Comparison of ENCODE assay signal across 23 mouse cellular contexts in genomic region chr2:103420650-103421507, GRCm38 (mm10). TPM values are rescaled to one million over a fixed set of nuclear protein-coding genes. Genes with fewer than 3 reads are reported as not detected.
DNase-seq lines count a peak whose midpoint lies in the region; ATAC-seq lines count a peak whose summit lies in the region.
"Had no signal": no experiment of that assay in that cellular context is flagged by ENCODE, and none has a peak within 500 bp of the region (broad histone marks: within the 10 kb centered on the region; RNA-seq: fewer than 3 reads in every experiment).

No protein-coding gene starts in this region.

- no peak overlapping the region for H3K27ac ChIP-seq in kidney, embryonic 14.5 days (ENCODE audit: low read depth, low read length)
- no peak overlapping the region for H3K27ac ChIP-seq in midbrain, embryonic 11.5 days (ENCODE audit: low read depth, low read length)
- H3K27ac ChIP-seq in midbrain, embryonic 10.5 days (replicated peaks): no peak overlapping the region
- H3K27ac ChIP-seq in midbrain, embryonic 15.5 days: no peak overlapping the region
- H3K27ac ChIP-seq in forebrain, embryonic 16.5 days (ENCODE audit: low read length): no peak overlapping the region
- H3K27ac ChIP-seq: heart, adult 2 months; kidney, postnatal 0 days; layer of hippocampus, adult 2 months; liver, embryonic 13.5 days had no signal

- H3K4me1 ChIP-seq in kidney, embryonic 14.5 days (ENCODE audit: control insufficient read depth, insufficient read depth, low read length): no peaks in the 10 kb centered on the region
- peaks cover 8% of the 10 kb centered on the region; the same call in 1 of the 2 replicates for H3K4me1 ChIP-seq in midbrain, embryonic 11.5 days (ENCODE audit: control insufficient read depth, insufficient read depth, low read length)
- H3K4me1 ChIP-seq in midbrain, embryonic 10.5 days: peaks cover 12% of the 10 kb centered on the region
- peaks cover 15% of the 10 kb centered on the region; the same call in 1 of the 2 replicates for H3K4me1 ChIP-seq in midbrain, embryonic 15.5 days
- H3K4me1 ChIP-seq in forebrain, embryonic 16.5 days (replicated peaks; ENCODE audit: control insufficient read depth, insufficient read depth, low read length): peaks cover 7% of the 10 kb centered on the region
- H3K4me1 ChIP-seq: liver, embryonic 13.5 days had no signal

- H3K36me3 ChIP-seq in kidney, embryonic 14.5 days (ENCODE audit: control insufficient read depth, insufficient read depth, low read length): no peaks in the 10 kb centered on the region
- no peaks in the 10 kb centered on the region for H3K36me3 ChIP-seq in midbrain, embryonic 11.5 days (ENCODE audit: control insufficient read depth, insufficient read depth, low read length)
- H3K36me3 ChIP-seq in midbrain, embryonic 10.5 days: no peaks in the 10 kb centered on the region
- no peaks in the 10 kb centered on the region for H3K36me3 ChIP-seq in midbrain, embryonic 15.5 days (replicated peaks)
- no peaks in the 10 kb centered on the region for H3K36me3 ChIP-seq in forebrain, embryonic 16.5 days (ENCODE audit: control insufficient read depth, insufficient read depth)
- H3K36me3 ChIP-seq: liver, embryonic 13.5 days had no signal

- WGBS in kidney, embryonic 14.5 days: 34% methylated on average over 15 of the region's 15 CpGs
- WGBS in midbrain, embryonic 11.5 days: 87% methylated on average over 15 of the region's 15 CpGs
- WGBS in midbrain, embryonic 10.5 days: 86% methylated on average over 15 of the region's 15 CpGs
- WGBS in midbrain, embryonic 15.5 days: 65% methylated on average over 15 of the region's 15 CpGs
- WGBS in forebrain, embryonic 16.5 days: 65% methylated on average over 15 of the region's 15 CpGs

- peak; percentile 7 for DNase-seq in embryo, embryonic 11 days
- no peak for DNase-seq in embryo, embryonic 10 days (ENCODE audit: low spot score)
- peak; percentile 27 for DNase-seq in kidney, postnatal 10 days
- DNase-seq in midbrain, embryonic 11.5 days (ENCODE audit: low spot score, missing footprints): peak; percentile 12
- no peak for DNase-seq in midbrain, embryonic 10.5 days (ENCODE audit: low spot score)
- DNase-seq: adrenal gland, postnatal 10 days; cerebellum, adult 11-12 months; cerebellum, postnatal 25 days; forebrain, postnatal 0 days; heart, adult 2 months; liver, embryonic 13.5 days; spleen, adult 18-20 months; thymus, adult 2 months had no signal

- no peak overlapping the region for H3K4me3 ChIP-seq in kidney, embryonic 14.5 days (ENCODE audit: low read length)
- H3K4me3 ChIP-seq in midbrain, embryonic 11.5 days (ENCODE audit: low read depth, low read length): no peak overlapping the region
- H3K4me3 ChIP-seq in midbrain, embryonic 10.5 days: no peak overlapping the region
- no peak overlapping the region for H3K4me3 ChIP-seq in midbrain, embryonic 15.5 days
- no peak overlapping the region for H3K4me3 ChIP-seq in forebrain, embryonic 16.5 days (replicated peaks; ENCODE audit: low read length)
- H3K4me3 ChIP-seq: erythroblast, embryonic 14.5 days; heart, adult 2 months; layer of hippocampus, adult 2 months; liver, embryonic 13.5 days; myocyte had no signal

- H3K27me3 ChIP-seq in kidney, embryonic 14.5 days (ENCODE audit: control insufficient read depth, insufficient read depth, low read length): no peaks in the 10 kb centered on the region
- H3K27me3 ChIP-seq in midbrain, embryonic 11.5 days (ENCODE audit: control insufficient read depth, insufficient read depth, low read length): no peaks in the 10 kb centered on the region
- H3K27me3 ChIP-seq in midbrain, embryonic 10.5 days (ENCODE audit: low read depth, poor library complexity, severe bottlenecking): no peaks in the 10 kb centered on the region
- no peaks in the 10 kb centered on the region for H3K27me3 ChIP-seq in midbrain, embryonic 15.5 days (replicated peaks)
- no peaks in the 10 kb centered on the region for H3K27me3 ChIP-seq in forebrain, embryonic 16.5 days (replicated peaks; ENCODE audit: control insufficient read depth, insufficient read depth, low read length)
- H3K27me3 ChIP-seq: CH12.LX had no signal

- no peaks in the 10 kb centered on the region for H3K9me3 ChIP-seq in kidney, embryonic 14.5 days (ENCODE audit: control insufficient read depth, low read length)
- no peaks in the 10 kb centered on the region for H3K9me3 ChIP-seq in midbrain, embryonic 11.5 days (ENCODE audit: control insufficient read depth, low read length)
- H3K9me3 ChIP-seq in midbrain, embryonic 10.5 days (replicated peaks): no peaks in the 10 kb centered on the region
- no peaks in the 10 kb centered on the region for H3K9me3 ChIP-seq in midbrain, embryonic 15.5 days
- no peaks in the 10 kb centered on the region for H3K9me3 ChIP-seq in forebrain, embryonic 16.5 days (ENCODE audit: control insufficient read depth, low read length)
- H3K9me3 ChIP-seq: liver, embryonic 13.5 days had no signal

- no peak overlapping the region for H3K9ac ChIP-seq in kidney, embryonic 14.5 days (ENCODE audit: low read depth, low read length)
- H3K9ac ChIP-seq in midbrain, embryonic 11.5 days (ENCODE audit: low read length): no peak overlapping the region
- no peak overlapping the region for H3K9ac ChIP-seq in midbrain, embryonic 15.5 days
- no peak overlapping the region for H3K9ac ChIP-seq in forebrain, embryonic 16.5 days (replicated peaks; ENCODE audit: low read depth, low read length)
- H3K9ac ChIP-seq: forebrain, postnatal 0 days; liver, embryonic 13.5 days had no signal

- H3K4me2 ChIP-seq in kidney, embryonic 14.5 days (replicated peaks; ENCODE audit: low read depth, low read length): no peak overlapping the region
- no peak overlapping the region for H3K4me2 ChIP-seq in midbrain, embryonic 11.5 days
- H3K4me2 ChIP-seq in midbrain, embryonic 15.5 days: no peak overlapping the region
- H3K4me2 ChIP-seq in forebrain, embryonic 16.5 days (ENCODE audit: low read length): no peak overlapping the region
- H3K4me2 ChIP-seq: liver, embryonic 13.5 days had no signal

- no peak for ATAC-seq in kidney, embryonic 14.5 days (ENCODE audit: low FRiP score, low TSS enrichment)
- no peak for ATAC-seq in midbrain, embryonic 11.5 days (ENCODE audit: low FRiP score)
- ATAC-seq in midbrain, embryonic 15.5 days (replicated peaks): 0 out of 2 replicates have a peak, but pooled peaks have one; percentile 31
- ATAC-seq in forebrain, embryonic 16.5 days: no peak
- ATAC-seq: forebrain, postnatal 0 days; inflammation-experienced regulatory T-cells, adult 6 months had no signal

RNA-seq across cellular contexts. Expression of gene Elf5, which starts 9.4 kb away (rescaled TPM):
- 2.5 and 2.9 TPM in 2 replicates for polyA plus RNA-seq in kidney, embryonic 14.5 days (2014; fragmentation: Nextera tagmentation; extraction: Ambion mirVana)
- polyA plus RNA-seq in midbrain, embryonic 11.5 days (2014; fragmentation: Nextera tagmentation; extraction: Ambion mirVana): not detected in 2 replicates
- polyA plus RNA-seq in midbrain, embryonic 10.5 days (2016; fragmentation: Nextera tagmentation; extraction: Ambion mirVana): not detected in 2 replicates
- not detected in 2 replicates for polyA plus RNA-seq in midbrain, embryonic 15.5 days (2015; fragmentation: Nextera tagmentation; extraction: Ambion mirVana)
- 0.16 TPM in 1 of 2 replicates, not detected in the other for polyA plus RNA-seq in forebrain, embryonic 16.5 days (2015; fragmentation: Nextera tagmentation; extraction: Ambion mirVana)
- polyA plus RNA-seq: erythroblast, embryonic 14.5 days; forebrain, postnatal 0 days; heart, postnatal 0 days; inflammation-experienced regulatory T-cells, adult 6 months; myocyte had no signal

Comparison
In these comparisons a context has a peak if more than half of its experiments do, and no peak if none do; other contexts are left out.
1. DNase-seq: peak in embryo, embryonic 11 days (single experiment), kidney, postnatal 10 days (single experiment) and midbrain, embryonic 11.5 days (single experiment); none in embryo, embryonic 10 days (single experiment) and midbrain, embryonic 10.5 days (single experiment).